Mouse (Mus musculus) inflammation-experienced regulatory T-cells, adult 6 months (primary cell): ENCODE results near the gene Tmem100. TPM values are rescaled to one million over a fixed set of nuclear protein-coding genes. Genes with fewer than 3 reads are reported as not detected.

Experiments
- ATAC-seq: one replicate; pipeline ENCODE4 v1.8.0; 2017
- polyA plus RNA-seq, 3 experiments: library from polyadenylated mRNA; unstranded; fragments of 100-300 nt; shearing (Covaris generic); gene quantifications; one replicate each; pipeline ENCODE4 v1.2.1; 2017

The Tmem100 gene
- polyA plus RNA-seq, 3 experiments from 2014 or later: not detected

DNA sequence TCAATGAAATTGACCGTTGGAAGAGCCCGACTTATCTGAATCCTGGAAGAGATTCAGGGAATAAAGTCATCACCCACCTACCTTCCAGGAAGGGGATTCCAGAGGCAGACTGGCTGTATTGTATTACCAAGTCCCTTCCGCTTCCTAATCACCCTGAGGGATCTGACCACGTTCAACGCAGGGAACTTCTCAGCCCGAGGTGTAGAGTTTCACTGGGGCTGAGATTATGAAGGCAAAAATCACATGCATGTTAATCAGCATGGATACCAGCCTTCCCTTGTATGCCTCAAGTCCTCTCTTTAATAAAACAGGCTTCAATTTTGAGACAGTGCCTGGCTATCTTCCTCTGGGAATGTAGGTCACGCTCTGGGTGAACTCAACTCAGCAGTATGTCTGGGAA, 14.9 kb upstream of the Tmem100 start:
- no peak for ATAC-seq

DNA sequence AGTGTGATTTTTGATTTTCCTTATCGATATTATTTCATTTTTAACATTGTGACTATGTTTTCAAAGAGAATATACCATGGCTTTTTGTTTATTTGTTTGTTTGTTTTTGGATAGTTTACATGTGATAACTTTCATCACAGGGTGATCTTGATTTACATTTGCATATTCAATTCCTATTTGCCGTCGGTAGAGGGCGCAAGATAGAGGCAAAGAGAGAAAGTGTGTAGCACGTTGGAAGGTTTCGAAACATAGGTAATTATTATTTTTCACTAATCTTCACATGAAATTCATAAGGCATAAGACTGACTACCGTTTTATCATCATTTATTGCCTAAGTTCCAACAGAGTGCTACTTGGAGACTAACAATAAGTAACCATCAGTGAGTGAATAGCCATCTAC, 11.0 kb upstream of the Tmem100 start:
- ATAC-seq: no peak

DNA sequence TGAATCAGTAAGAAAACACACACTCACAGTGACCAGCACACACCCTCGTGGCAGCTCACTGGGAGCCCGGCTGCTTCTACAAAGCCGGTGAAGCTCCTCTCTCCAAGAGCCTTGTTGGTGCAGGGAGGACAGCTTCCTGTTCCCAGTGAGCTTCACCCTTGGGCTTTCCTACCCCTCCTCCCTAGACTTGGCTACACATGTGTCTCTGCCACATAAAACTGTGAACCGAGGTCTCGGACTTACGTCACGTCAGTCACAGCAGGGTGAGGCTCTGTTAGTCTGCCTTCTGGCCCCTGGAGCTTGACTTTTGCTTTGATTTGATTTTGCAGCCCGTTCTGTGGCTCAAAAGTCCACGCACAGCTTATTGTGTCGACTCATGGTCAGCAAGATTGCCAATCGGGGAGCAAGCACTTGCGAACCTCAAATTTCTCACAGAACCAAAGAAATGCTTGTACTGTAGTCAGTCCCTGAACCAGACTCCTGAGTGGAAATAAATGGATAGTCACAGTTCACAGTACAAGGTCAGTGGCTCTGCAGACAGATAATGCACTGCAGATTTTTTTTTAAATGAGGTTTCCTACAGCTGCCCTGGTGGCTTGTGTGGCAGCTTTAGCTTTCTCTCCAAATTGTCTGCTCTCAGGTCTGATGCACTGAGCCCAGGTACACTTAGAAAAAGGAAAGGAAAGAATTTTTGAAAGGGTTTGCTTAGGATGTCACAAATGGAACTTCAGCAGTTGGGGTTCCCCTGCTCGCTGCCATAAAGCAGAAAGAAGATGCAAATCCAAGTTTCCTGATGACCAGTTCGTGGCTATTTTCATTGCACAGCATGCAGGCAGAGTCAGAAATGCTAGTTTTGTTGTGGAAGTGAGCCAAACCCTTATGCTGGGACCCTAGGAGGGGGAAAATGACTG, 4.0 kb upstream of the Tmem100 start:
- ATAC-seq: no peak

- ATAC-seq: no peak
Observed at GRCm38 (mm10) chr11:90026802-90027174, 3.4 kb upstream of the Tmem100 start.

DNA sequence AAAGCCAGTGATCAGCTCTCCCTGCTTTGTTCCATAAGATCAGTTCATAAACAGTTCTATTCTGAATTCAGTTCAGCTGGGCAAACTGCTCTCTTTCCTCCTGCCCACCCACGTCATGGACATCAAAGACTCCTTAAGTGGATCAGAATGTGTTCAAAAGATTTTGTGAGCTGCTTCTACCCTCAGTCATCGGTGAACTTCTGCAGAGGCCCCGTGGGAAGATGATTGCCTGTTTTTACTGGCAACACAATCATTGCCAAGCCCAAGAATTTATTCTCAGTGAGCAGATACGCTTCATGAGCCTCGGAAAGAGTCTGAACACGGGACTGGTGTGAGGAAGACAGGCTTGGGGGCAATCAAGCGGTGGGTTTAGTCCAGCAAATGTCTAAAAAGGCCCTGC, 2.9 kb upstream of the Tmem100 start:
- ATAC-seq: no peak

GRCm38 (mm10) chr11:90028746-90029145, 1.4 kb upstream of the Tmem100 start:
- no peak for ATAC-seq

DNA sequence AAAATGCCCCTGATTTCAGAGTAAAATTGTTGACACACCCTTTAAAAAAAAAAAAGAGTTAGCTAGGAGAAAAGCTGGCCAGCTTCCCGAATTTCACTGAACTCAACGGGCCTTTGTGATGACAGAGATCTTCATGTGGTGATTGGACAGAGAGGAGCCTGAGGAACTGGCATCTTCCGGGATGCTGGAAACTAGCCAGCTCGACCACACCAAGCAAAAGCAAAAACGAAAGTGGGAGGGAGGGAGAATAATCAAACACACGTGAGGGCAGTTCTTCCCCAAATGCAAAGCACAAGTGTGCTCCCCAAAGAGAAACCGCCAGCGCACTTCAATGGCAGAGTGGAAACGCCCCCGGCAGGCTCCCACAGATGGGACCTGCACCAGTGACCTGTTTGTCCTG, 794 bp upstream of the Tmem100 start:
- no peak for ATAC-seq

DNA sequence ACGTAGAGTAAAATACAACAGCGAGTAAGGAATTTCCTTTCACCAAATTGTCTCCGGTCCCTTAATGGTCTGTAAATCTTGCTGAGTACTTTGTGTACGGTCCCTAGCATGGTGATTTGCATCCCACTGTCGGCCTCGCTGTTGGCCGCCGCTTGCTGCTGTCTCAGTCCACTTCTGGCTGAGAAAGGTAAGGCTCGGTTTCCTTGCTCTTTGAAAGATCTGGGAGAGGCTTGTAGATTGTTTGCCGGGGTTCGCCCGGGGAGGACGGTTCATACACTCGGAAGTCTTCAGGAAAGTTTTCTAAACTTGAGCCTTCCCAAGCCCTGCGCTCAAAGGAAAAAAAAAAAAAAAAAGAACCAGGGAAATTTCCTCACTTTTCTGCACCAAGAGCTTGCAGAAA, 409 bp downstream of the Tmem100 start:
- no peak for ATAC-seq

GRCm38 (mm10) chr11:90031076-90031475, 928 bp downstream of the Tmem100 start:
- ATAC-seq: no peak

- no peak for ATAC-seq
Observed at GRCm38 (mm10) chr11:90032807-90033206, 2.7 kb downstream of the Tmem100 start.

GRCm38 (mm10) chr11:90033442-90033841, 3.3 kb downstream of the Tmem100 start:
- no peak for ATAC-seq

- ATAC-seq: no peak
Observed at GRCm38 (mm10) chr11:90034646-90035045, 4.5 kb downstream of the Tmem100 start.

- ATAC-seq: no peak
Observed at GRCm38 (mm10) chr11:90035532-90035931, 5.4 kb downstream of the Tmem100 start.

- ATAC-seq: no peak
Observed at GRCm38 (mm10) chr11:90036416-90036815, 6.3 kb downstream of the Tmem100 start.

DNA sequence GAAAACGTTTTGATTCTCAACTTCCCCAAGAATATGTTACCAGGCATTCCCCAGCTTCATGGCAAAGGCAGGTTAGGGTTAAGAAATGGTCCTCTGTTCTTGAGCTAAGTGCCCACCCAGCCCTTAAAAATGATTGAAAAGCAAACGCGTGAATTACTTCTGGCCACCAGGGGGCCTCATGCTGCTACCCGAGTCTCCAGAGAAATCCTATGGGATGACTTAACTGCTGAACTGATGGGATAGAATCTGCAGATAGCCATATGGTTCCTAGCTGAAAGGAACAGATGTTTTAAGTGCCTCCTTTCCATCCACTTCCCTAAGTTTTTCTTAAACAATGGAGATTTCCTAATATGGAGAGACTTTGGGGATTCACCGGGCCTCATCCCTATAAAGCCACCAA, 7.9 kb downstream of the Tmem100 start:
- no peak for ATAC-seq

GRCm38 (mm10) chr11:90044459-90044858, 14.3 kb downstream of the Tmem100 start:
- no peak for ATAC-seq

- ATAC-seq: no peak
Observed at GRCm38 (mm10) chr11:90046211-90046610, 16.1 kb downstream of the Tmem100 start.

GRCm38 (mm10) chr11:90047271-90047670, 17.1 kb downstream of the Tmem100 start:
- no peak for ATAC-seq

DNA sequence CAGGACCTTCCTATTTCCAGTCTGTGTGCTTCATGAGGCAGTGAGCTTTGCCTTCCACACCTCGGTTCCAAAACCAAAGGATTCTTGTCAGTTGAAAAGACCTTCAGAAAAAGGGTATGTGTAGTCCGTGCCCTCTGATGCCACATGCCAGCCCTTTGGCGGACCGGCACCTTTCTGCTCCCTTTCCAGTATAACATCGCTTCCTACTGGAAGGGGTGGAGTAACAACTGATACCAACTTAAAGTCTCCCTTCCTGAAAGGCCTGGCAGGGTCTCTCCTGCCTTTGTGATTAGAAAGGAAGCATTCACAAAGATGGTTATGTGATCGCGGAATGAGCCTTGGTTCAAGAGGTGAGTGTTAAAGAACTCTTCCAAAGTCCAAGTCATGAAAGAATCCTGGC, 19.9 kb downstream of the Tmem100 start:
- ATAC-seq: no peak

DNA sequence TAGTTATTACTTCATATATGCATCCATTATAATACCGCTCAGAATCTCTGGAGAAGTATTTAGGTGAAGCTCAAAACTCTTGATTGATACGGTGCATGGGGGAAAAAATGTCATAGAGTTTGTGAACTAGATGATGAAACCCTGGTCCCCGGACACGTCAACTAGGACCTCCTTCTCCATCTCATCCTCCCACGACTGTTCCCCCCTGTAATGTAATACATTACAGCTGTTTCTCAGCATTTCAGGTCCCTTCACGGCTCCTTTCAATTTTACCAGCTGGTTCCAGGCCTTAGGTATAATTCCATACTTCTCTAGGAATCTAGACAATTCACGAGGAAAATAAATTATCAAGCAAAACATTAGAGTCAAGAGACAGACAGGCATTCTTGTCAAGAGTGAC, 22.6 kb downstream of the Tmem100 start:
- no peak for ATAC-seq

DNA sequence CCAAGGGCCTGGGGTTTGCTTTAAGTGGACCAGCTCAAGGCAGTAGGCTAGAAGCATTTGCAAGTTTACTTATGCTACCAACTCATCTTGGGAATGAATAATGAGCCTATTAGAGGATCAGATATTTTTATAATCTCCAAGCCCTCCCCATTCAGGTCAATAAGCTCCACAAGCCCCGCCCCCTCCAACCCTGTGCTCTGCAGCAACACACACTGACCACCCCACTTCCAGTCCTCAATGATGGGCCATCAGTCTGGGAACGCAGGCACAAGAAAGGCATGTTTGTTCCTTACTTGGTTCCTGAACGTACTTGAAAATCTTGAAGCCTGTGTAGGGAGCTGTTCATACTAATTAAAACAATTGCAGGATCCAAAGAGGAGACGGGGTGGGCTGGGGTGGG, 23.7 kb downstream of the Tmem100 start:
- no peak for ATAC-seq

GRCm38 (mm10) chr11:90054401-90054800, 24.3 kb downstream of the Tmem100 start:
- no peak for ATAC-seq

DNA sequence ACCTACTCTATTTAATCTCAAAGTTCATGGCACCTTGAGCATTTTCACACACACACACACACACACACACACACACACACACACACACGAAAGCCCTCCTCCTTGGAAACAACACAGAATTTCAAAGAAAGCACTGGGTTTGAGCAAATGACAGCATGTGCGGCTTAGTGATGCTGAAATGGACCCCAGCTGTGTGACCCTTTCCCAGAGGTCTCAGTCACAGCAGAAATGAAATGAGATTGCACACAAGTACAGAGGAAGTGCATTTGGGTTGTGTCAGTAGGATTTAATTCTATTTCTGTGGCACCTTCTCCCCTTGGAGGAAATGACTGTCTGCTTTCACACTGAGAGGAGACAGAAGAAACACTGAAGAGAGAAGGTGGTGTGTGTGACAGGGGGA, 26.9 kb downstream of the Tmem100 start:
- ATAC-seq: no peak

- no peak for ATAC-seq
Observed at GRCm38 (mm10) chr11:90059241-90059640, 29.1 kb downstream of the Tmem100 start.

DNA sequence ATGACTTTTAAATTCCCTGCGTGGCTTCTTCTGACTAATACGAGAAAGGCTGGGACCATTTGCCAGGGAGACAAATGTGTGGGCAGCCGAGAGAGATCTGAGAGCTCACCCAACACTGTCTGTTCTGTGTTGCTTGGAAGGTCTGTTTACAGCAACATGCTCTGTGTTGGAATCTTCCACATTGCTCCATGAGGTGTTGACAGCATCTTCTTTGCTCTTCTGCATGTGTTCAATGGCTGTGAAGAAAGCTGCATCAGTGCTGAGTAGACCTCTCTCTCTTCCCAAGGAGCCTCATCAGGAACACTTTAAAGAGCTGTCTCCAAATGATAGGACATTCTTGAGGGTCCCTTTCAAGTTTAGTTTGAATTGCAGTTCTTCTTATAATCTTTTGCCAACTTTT, 32.5 kb downstream of the Tmem100 start:
- ATAC-seq: no peak
